Mouse (Mus musculus) MN1 (cell line): ENCODE results near the gene Orm2.

Source experiments
- DNase-seq: peaks from one replicate; pipeline ENCODE4 v3.0.0-alpha.2; 2016; ENCODE audit warnings: low spot score

The Orm2 gene

GRCm38 (mm10) chr4:63405683-63406082, 43.4 kb downstream of the Orm2 start:
- DNase-seq = no peak

GRCm38 (mm10) chr4:63408247-63408646, 46.0 kb downstream of the Orm2 start:
- DNase-seq = no peak

GRCm38 (mm10) chr4:63408649-63409048, 46.4 kb downstream of the Orm2 start:
- DNase-seq = peak; percentile 69

GRCm38 (mm10) chr4:63409317-63409907, 47.2 kb downstream of the Orm2 start:
- peak; percentile 80 for DNase-seq

GRCm38 (mm10) chr4:63409908-63410582, 47.8 kb downstream of the Orm2 start:
- peak; percentile 82 for DNase-seq

- DNase-seq = peak; percentile 94
Observed at GRCm38 (mm10) chr4:63410583-63410934, 48.3 kb downstream of the Orm2 start.

- DNase-seq = peak; percentile 14
Observed at GRCm38 (mm10) chr4:63411222-63411621, 49.0 kb downstream of the Orm2 start.

- no peak for DNase-seq
Observed at GRCm38 (mm10) chr4:63414951-63415350, 52.7 kb downstream of the Orm2 start.
